Mouse (Mus musculus) c-Kit-positive CD71-positive TER-119-negative erythroid progenitor cells, embryonic 14.5 days (primary cell): ENCODE results near the gene Galm.
"Not testable (repeated sequence)": the region's sequence is repeated elsewhere in the genome, so short reads cannot be mapped to it uniquely, and the experiment has no call there.

Experiments used
- DNase-seq: peaks from one replicate; pipeline ENCODE4 v3.0.0-alpha.2; 2013; ENCODE audit warnings: low read depth

Galm gene

GRCm38 (mm10) chr17:80165741-80166140 is 38.5 kb downstream of the Galm start:
- DNase-seq, result no peak

GRCm38 (mm10) chr17:80166346-80166745 is 39.1 kb downstream of the Galm start:
- no peak for DNase-seq

GRCm38 (mm10) chr17:80167436-80167835 is 40.2 kb downstream of the Galm start:
- no peak for DNase-seq

- DNase-seq, result no peak
These were observed 40.6 kb downstream of the Galm start for GRCm38 (mm10) chr17:80167851-80168251.

- DNase-seq, result no peak
These were observed 41.3 kb downstream of the Galm start for GRCm38 (mm10) chr17:80168425-80169182.

- DNase-seq, result no peak
These were observed 42.5 kb downstream of the Galm start for GRCm38 (mm10) chr17:80169792-80170191.

GRCm38 (mm10) chr17:80170951-80171350 is 43.7 kb downstream of the Galm start:
- DNase-seq, result no peak

- no peak for DNase-seq
These were observed 44.7 kb downstream of the Galm start for GRCm38 (mm10) chr17:80171948-80172347.

GRCm38 (mm10) chr17:80172761-80173160 is 45.5 kb downstream of the Galm start:
- DNase-seq, result no peak

GRCm38 (mm10) chr17:80173708-80174107 is 46.4 kb downstream of the Galm start:
- DNase-seq, result no peak

- no peak for DNase-seq
These were observed 46.9 kb downstream of the Galm start for GRCm38 (mm10) chr17:80174146-80174545.

- DNase-seq, result no peak
These were observed 47.6 kb downstream of the Galm start for GRCm38 (mm10) chr17:80174699-80175385.

GRCm38 (mm10) chr17:80175386-80175739 is 48.1 kb downstream of the Galm start:
- DNase-seq, result no peak

- DNase-seq, result no peak
These were observed 48.7 kb downstream of the Galm start for GRCm38 (mm10) chr17:80175966-80176365.

- DNase-seq, result not testable (repeated sequence)
These were observed 51.6 kb downstream of the Galm start for GRCm38 (mm10) chr17:80178846-80179245.

GRCm38 (mm10) chr17:80179959-80180358 is 52.7 kb downstream of the Galm start:
- DNase-seq, result peak; percentile 51

- no peak for DNase-seq
These were observed 53.2 kb downstream of the Galm start for GRCm38 (mm10) chr17:80180468-80180867.

GRCm38 (mm10) chr17:80183615-80184014 is 56.3 kb downstream of the Galm start:
- no peak for DNase-seq

- no peak for DNase-seq
These were observed 65.8 kb downstream of the Galm start for GRCm38 (mm10) chr17:80193075-80193474.

- DNase-seq, result no peak
These were observed 72.0 kb downstream of the Galm start for GRCm38 (mm10) chr17:80199160-80199778.

GRCm38 (mm10) chr17:80205657-80206056 is 78.4 kb downstream of the Galm start:
- DNase-seq, result no peak

- DNase-seq, result no peak
These were observed 79.0 kb downstream of the Galm start for GRCm38 (mm10) chr17:80206301-80206670.
